Comparison of ENCODE assay signal across 7 mouse cellular contexts in the genomic region with DNA sequence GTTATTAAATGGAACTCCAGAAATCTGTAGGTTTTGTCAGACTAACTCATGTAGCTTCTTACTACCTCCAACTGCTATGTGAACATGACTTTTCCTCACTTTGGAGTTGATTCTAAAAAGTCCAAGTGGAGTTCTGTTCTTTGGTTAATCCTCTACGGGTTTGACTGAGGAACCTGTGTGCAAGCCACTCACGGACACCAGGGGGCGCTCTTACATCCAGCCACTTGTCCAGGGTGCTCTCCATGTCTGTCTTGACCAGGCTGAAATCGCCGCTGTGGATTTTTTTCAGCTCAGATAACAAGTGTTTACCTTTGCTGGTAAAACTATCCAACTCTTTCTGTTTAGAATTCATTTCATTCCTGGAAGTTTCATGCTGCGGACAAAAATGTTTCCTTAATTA.
DNase-seq lines count a peak whose midpoint lies in the region; ATAC-seq lines count a peak whose summit lies in the region.

No protein-coding gene starts in this region.

- ATAC-seq in megakaryocyte, adult 5-6 weeks (ENCODE audit: poor library complexity, severe bottlenecking): peak; percentile 70

- H3K9me3 ChIP-seq in heart, embryonic 10.5 days: no peaks in the 10 kb centered on the region

- peak; percentile 81 for DNase-seq in ES-CJ7 (ENCODE audit: low read depth, low spot score)
- DNase-seq in adrenal gland, adult 18-20 months (ENCODE audit: low spot score in 2 of 2): peak; percentile 77
- peak; percentile 79 for DNase-seq in embryo, embryonic 10 days (ENCODE audit: low spot score)
- DNase-seq in heart, embryonic 10.5 days (ENCODE audit: low spot score): peak; percentile 88
- DNase-seq in layer of hippocampus, postnatal 14 days (ENCODE audit: low spot score in 2 of 2): peak; percentile 32 to 67
- DNase-seq in spleen, adult 12 weeks (ENCODE audit: low spot score): peak; percentile 22

- H3K27ac ChIP-seq in heart, embryonic 10.5 days: no peak overlapping the region

- WGBS in heart, embryonic 10.5 days: 20% methylated on average over 6 of the region's 6 CpGs

- H3K4me3 ChIP-seq in heart, embryonic 10.5 days: no peak overlapping the region

- H3K36me3 ChIP-seq in heart, embryonic 10.5 days: no peaks in the 10 kb centered on the region

- no peaks in the 10 kb centered on the region for H3K27me3 ChIP-seq in heart, embryonic 10.5 days (ENCODE audit: insufficient read depth, poor library complexity, severe bottlenecking)

- H3K4me1 ChIP-seq in heart, embryonic 10.5 days: no peaks in the 10 kb centered on the region

Comparison
In these comparisons a context has a peak if more than half of its experiments do, and no peak if none do; other contexts are left out.
1. DNase-seq: peak in every context shown above with its lines; median percentile 88 in heart, embryonic 10.5 days; 81 in ES-CJ7; 79 in embryo, embryonic 10 days; 77 in adrenal gland, adult 18-20 months; 50 in layer of hippocampus, postnatal 14 days; 22 in spleen, adult 12 weeks.